Mouse (Mus musculus): ENCODE results near the gene Lrp11. TPM values are rescaled to one million over a fixed set of nuclear protein-coding genes. Genes with fewer than 3 reads are reported as not detected.

Gene Lrp11
- total RNA-seq, 2 experiments from 2014 or later, result 1.9 to 2.2 TPM

DNA sequence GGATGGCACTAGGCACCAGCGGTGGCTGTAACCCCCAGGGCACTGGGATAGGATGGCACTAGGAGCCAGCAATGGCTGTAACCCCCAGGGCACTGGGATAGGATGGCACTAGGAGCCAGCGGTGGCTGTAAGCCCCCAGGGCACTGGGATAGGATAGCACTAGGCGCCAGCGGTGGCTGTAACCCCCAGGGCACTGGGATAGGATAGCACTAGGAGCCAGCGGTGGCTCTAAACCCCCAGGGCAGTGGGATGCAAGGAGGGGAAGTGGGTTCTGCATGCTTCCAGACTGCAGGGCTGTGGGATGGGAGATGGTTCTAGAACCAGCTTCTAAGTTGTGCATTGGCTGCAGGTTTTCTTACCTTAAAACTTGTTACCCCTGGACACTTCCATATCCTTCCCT, 31.1 kb downstream of the Lrp11 start:
- no peak for DNase-seq
- intact Hi-C loops (cut with DNase I), result no loop called here

DNA sequence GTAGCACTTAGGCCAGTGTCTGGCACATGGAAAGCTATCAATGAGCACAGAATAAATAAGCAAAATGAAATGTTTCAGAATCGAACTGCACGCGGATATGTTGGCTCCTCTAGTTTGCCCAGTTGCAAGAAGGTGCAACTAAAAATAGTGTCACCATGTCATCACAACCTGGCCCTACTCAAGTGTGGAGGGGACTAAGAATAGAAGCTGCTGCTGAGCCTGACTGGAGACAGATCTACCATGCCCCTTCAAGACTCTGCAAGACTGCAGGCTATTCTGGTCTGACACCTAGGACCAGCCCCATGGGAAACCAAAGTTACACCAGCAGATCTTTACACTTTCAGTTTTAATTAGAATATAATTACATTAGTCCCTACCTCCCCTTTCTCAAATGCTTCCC, 32.8 kb downstream of the Lrp11 start:
- no peak for DNase-seq

DNA sequence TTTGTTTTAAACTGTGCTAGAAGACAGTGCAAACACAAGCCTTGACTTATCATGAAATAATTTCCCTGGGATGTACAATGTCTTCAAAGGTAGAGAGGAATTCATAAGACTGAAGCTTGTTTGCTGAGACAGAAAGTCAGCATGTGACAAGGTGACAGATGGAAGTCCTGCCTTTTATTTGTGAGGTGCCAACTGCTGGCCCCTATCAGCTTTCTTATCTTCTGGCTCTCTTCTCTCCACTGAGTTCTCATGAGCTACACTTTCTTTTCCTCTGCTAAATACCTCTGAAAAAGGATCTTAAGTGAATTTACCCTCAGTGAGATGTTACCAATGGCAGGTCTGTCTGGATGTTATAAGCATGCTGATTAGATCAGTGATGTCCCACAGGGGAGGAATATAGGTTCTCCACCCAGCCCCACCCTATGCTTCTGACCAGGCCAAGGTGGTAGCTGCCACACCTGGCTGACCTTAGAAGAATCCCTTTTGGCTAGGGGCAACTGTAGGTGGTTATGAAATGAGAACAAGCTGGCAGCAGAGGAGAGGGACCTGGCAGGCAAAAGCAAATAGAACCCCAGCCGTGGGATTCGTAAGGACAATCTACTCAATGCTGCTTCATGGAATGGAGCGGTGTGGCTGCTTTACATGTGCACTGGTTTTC, 34.4 kb downstream of the Lrp11 start:
- intact Hi-C loops (cut with DNase I), result no loop called here
- no peak for DNase-seq

More for the DNA sequence above, 32.8 kb downstream of the Lrp11 start:
- intact Hi-C loops (cut with DNase I), result no loop called here

DNA sequence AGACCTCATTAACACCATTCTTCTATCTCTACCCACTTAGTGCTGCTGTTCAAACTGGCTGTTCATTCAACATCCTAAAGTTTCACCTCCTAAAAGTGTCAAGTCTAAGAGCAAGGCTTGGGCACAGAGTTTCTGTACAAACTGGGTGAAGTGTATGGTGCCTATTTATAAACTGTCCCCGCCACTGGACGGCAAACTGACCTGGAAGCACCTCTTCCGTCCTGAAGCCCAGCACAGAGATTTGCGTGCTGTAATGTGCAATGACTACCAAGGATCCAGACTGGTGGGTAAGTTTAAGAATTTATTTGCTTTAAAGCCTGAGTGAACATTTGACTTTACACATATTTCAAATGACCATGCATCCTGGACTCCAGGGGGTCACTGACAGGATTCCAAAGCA, 39.5 kb downstream of the Lrp11 start:
- intact Hi-C loops (cut with DNase I), result loop anchor here (5.0 kb wide), 1 partner anchor 33 kb away; no protein-coding TSS in a partner anchor
- DNase-seq, result no peak

DNA sequence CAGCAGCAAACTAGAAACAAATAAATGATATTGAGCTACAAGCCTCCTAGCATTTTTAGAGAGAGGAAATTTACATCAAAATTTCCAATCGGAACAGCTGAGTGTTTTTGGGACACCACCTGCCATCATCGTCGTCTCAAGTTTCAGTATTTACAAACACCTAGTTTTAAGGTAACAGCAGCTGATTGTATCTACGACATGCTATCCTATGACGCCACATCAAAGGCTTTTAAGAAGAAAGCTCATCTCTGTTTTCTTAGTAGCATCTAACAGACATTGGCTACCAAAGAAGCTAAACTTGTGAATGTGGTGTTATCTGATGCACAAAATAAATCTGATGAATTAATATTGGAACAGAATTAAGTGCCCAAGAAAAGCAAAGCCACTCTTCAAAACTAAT, 40.7 kb downstream of the Lrp11 start:
- DNase-seq, result no peak
- intact Hi-C loops (cut with DNase I), result no loop called here

DNA sequence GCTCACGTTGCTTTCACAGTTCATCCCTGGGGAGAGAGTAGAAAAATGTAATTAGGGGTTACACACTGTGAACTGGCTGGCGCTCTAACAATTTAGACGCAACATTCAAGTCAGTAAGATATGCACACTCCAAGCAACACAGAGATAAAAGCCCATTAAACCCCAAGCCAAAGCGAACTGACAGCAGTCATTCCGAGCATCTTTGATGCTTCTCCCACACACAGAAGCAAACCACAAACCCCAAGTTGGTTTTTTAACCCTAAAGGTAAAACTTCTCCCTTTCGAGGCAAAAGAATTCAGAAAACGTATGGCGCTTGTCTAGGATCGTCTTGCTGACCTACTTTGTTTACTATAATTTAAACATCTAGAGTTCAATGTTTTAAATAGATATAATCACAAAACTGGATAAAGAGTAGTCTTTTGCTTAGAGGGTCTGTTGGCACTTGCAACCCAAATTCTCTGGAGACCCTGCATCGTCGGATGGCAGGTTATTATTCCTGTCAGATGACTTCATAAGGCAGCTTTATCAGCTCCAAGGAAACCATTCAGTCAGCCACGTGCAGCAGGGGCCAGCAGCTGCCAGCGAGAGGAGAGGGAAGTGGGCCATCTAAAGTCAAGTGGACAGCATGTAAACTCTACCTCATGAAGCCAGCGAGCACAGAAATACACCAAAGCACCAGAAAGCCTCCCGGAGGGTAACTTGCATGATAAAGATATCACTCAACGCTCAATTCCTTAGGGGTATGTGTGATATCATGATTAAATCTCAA, 41.5 kb downstream of the Lrp11 start:
- DNase-seq, result no peak

DNA sequence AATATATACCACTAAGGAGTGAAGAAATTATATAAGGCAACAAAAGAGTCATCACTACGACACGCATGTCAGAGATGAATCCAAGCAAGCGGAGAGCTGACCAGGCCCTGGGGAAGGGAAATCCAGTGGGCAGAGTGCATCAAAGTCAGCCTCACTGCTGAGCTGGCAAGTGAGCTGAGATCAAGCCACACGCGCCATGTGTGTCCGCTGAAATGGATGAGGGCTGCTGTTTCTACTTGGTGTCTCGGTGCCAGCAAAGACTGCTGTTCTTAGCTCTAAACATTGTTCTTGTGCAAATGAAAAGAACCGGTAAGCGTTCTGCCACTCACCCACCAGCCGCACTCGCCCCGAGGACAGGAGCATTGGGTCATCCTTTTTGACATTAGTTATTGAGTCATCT, 50.8 kb downstream of the Lrp11 start:
- no peak for DNase-seq
- intact Hi-C loops (cut with DNase I), result no loop called here

More for the DNA sequence above, 41.5 kb downstream of the Lrp11 start:
- intact Hi-C loops (cut with DNase I), result no loop called here

DNA sequence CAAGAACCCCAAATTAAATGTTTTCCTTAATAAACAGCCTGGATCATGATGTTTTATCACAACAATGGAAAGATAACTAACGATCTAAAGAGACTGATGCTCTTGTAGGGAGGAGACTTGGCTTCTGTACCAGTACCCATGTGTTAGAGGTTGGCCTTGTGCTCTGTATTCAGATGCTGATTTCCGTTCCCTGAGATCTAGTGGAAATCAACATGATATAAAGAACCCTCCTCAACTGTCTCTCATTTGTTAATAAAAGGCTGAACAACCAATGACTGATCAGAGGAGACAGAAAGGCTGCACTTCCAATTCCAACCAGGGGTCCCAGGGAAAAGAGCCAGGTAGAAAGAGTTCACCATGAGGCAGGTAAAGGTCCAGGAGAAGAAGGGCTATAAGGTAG, 56.3 kb downstream of the Lrp11 start:
- intact Hi-C loops (cut with DNase I), result no loop called here
- no peak for DNase-seq

DNA sequence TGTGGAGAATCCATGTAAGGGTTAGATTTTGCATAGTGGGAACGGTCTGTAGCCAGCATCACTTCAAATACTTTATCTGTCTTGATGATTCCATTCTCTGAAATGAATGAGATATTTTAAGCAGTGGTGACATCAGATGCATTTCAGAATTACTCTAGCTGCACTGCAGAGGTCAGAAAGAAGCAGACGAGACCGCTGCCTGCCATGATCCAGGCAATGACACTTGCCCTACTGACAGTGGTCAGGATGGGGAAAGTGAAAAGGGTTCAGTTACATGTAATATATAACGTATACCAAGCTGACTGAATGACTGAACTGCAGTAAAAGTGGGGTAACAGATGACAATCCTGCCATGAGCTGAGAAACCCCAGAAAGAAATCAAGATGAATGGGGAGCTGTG, 59.5 kb downstream of the Lrp11 start:
- DNase-seq, result no peak
- intact Hi-C loops (cut with DNase I), result no loop called here

DNA sequence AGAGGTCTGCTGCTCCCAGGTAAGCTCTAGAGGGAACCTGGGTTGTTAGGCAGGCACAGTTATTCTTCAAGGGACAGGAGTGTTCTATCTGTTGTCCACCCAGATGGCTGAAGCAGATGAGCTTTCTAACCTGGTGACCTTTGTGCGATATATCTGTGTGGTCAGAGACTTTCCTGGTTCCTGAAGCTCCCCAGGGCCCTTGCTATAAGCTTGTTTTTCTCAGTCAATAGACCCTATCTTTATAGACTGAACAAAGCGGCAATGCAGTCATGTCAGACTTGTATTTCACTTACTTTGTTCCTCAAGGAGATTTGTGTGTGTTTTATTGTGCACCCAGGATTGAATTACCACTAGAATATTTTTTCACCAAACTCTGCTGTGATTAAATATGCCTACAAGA, 61.5 kb downstream of the Lrp11 start:
- DNase-seq, result no peak
- intact Hi-C loops (cut with DNase I), result no loop called here

DNA sequence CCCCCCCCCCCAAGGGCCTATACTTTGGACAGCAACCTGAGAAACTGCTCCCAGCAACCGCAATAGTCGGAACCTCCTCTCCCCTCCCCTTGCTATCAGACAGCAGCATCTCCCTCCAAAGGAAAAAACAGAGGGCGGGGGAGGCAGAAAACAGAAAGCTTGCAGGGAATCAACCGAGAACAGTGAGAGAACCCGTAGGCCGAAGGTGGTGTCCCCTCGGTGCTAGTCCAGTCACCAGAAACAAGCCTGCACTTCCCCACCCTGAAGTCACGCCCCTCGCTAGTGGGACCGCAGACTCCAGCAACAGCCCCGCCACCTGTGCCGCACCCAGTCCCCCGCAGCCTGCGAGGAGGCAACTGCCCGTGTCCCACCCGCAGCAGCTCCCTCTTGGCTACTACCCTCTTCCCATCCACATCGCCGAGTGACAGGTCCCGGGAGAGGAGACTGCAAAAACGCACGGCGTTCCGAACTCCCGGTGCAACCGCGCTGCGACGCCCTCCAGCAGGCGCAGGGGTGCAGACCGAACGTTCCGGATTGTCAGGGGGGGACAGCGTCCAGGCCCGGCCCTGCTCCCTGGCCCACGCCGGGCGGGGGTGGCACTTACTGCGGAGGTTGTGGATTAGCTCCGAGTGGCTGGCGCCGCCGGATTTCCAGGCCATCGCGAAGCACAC, 73.0 kb downstream of the Lrp11 start:
- intact Hi-C loops (cut with DNase I), result loop anchor here (5.0 kb wide), 1 partner anchor 35 kb away; no protein-coding TSS in a partner anchor
- DNase-seq, result peak in 1 of 2 experiments; percentile 7

DNA sequence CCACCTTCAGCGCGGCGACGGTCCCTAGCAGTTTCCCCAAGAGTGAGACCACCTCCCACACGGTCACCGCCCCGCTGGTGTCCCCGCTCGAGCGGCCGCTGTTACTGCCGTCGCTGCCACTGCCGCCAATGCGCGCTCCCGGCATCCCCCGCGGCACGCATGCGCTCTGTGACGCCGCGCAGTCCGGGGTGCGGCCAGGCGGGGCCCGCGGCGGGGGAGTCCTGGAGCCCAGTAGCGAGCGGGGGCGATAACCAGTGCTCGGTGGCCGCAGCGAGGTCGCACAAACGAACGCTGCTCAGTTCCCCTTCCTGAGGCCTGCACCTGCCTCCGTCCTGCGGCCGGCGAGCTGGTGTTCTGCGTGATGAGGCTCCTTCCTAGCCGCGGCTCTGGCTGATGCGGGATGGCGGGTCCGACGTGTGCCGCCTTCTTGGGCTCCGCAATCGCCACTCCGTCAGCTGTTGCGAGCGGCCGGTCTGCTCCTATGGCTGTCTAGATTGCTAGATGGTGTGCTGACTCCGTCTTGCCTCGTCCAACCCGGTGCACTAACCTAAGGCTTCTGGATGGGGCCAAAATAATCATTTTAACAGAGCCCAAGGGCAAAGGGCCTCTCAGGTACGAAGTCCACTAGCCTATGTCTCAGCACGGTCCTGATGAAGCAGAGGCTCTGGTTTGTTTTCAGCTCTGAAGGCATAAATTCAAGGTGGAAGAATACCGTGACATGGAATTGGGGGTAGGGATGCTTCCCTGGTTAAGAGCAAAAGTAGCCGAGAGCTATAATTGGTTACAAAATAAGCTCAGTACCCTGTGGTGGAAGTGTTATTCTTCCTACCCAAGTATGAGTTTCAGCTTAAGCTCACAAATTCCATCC, 73.8 kb downstream of the Lrp11 start:
- peak; percentile 89 to 92 for DNase-seq
- intact Hi-C loops (cut with DNase I), result loop anchor here (5.0 kb wide), 1 partner anchor 36 kb away; no protein-coding TSS in a partner anchor

DNA sequence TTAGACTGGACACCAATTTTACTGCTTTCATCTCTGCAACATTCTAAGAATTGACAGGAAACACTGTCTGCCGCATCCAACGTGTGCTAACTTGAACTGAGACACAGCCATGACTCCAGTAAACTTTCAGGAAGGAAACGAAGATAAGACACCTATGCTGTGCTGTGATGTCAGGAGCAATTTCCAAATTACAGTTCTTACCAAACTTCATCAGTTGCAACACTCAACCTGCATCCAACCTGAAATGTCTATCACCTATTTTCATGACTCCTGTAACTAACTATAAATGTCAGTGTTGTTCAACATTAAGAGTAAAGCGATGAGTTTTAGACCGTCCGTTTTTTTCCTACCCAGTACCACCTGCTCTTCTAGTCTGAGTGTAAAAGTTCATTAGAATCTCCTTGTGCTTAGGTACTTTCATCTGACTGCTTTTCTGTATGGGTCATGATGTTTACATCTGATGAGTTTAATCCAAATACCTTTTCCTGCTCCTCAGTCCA, 74.5 kb downstream of the Lrp11 start:
- no peak for DNase-seq
- intact Hi-C loops (cut with DNase I), result loop anchor here (5.0 kb wide), 1 partner anchor 37 kb away; no protein-coding TSS in a partner anchor

DNA sequence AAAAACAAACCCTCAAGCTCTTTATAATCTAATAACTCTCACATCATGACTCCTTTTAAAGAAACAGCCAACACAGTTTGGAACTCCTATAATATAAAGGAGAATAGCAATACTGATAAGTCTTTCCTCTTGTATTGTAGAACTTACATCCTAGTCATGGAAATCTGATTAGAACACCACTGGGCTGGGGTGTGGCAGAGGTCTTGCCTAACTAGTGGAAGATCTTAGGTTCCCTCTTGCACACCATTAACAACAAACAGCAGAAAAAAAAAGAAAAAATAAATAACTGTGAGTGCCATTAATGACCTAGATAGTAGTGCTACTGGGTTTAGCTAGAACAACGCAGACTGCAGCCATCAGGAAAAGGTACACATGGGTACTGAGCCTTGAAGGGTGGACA, 75.3 kb downstream of the Lrp11 start:
- DNase-seq, result no peak
- intact Hi-C loops (cut with DNase I), result loop anchor here (5.0 kb wide), 1 partner anchor 38 kb away; no protein-coding TSS in a partner anchor

DNA sequence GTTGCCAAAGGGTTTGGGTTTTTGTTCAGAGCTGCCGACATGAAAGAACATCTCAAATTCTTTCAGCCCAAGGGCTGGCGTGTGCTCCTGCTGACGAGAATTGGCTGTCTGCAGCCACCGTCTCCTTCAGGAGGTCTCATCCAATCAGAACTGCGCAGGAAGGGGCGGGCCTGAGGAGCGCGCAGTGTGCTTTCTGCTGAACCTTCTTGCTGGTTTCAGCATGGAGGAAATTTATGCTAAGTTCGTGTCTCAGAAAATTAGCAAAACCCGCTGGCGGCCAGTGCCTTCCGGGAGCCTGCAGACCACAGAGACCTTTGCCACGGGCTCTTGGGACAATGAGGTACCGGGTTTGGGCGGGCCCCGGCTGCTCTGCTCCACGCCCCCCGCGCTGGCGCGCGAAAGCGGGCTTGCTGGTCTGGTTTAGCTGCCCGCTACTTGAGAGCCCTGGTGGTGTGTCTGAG, 77.8 kb downstream of the Lrp11 start, which contains the start of gene Nup43:
TSS of gene Nup43 (plus strand) at position 162 of the 461 bp plus-strand sequence.
- peak; percentile 84 to 85 for DNase-seq
- intact Hi-C loops (cut with DNase I), result no loop called here

DNA sequence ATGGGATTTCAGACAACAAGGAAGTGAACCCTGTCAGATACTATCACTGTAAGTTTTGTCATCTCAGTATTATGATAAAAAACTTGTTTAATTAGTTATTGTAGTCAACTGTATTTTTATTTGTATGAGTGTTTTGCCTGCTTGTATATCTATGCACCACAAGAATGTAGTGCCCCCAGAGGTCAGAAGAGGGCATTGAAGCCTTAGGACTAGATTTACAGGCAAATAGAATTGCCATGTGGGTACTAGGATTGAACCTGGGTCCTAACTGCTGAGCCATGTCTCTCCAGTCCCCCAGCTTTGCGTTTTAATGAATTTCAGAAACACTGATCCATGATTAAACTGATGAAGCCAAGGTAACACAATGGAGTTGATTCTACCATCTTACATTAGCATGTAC, 84.1 kb downstream of the Lrp11 start:
- DNase-seq, result no peak
- intact Hi-C loops (cut with DNase I), result no loop called here

Measured in gastrocnemius, postnatal 36 days (tissue).